Mouse (Mus musculus) cerebellum, adult 2 months (tissue): ENCODE data around the gene Stard13.

Source experiments
- CTCF ChIP-seq: fragments of 200-500 bp; IDR thresholded peaks from 2 replicates; pipeline ENCODE4 v1.5.1; 2011; ENCODE audit warnings: low read depth, mild to moderate bottlenecking, control low read depth, low read length, moderate library complexity, borderline replicate concordance; ENCODE audit not compliant: insufficient read depth
- POLR2A ChIP-seq: fragments of 200-500 bp; IDR thresholded peaks from 2 replicates; pipeline ENCODE4 v1.6.1; 2011; ENCODE audit warnings: low read length, control low read depth, borderline replicate concordance; ENCODE audit not compliant: insufficient read depth

DNA sequence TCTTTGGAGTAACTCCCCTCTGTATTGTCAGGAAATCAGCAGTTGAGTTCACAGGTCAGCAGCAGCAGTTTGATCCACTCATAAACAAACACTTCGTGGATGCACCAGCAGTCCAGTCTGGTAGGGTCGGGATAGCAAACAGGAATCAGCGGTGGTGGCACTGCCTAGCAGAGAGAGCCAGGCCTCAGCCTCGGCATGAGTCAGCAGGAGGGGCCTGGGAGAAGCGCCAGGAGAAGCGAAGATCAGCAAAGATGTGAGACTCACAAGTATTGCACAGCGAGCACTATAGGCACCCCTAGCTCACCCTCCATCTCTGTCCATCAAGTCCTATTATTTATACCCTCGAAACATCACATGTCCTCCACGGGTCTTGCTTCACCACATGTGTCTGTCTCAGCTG lies 5.1 kb upstream of the Stard13 start:
- no peak for TF ChIP-seq CTCF
- no peak for TF ChIP-seq POLR2A
